Mouse (Mus musculus) forebrain, embryonic 15.5 days (tissue): ENCODE data around the gene Gh. TPM values are rescaled to one million over a fixed set of nuclear protein-coding genes. Genes with fewer than 3 reads are reported as not detected.

Experiments
- ATAC-seq: fragments of 200-750 bp; cut with Nextera tagmentation; replicated peaks from 2 replicates; pipeline ENCODE4 v1.8.0; 2017; ENCODE audit warnings: mild to moderate bottlenecking, moderate TSS enrichment, moderate library complexity
- H3K27ac ChIP-seq: fragments of 300-500 bp; sonication (generic); replicated peaks from 2 replicates; pipeline ENCODE4 v1.5.1; 2015; ENCODE audit warnings: mild to moderate bottlenecking, inconsistent platforms
- H3K27me3 ChIP-seq: fragments of 300-500 bp; sonication (generic); 2 replicates; pipeline ENCODE4 v1.6.1; 2015; ENCODE audit warnings: inconsistent platforms
- H3K36me3 ChIP-seq: fragments of 300-500 bp; sonication (generic); 2 replicates; pipeline ENCODE4 v1.6.1; 2015; ENCODE audit warnings: mild to moderate bottlenecking, inconsistent platforms
- H3K4me1 ChIP-seq: fragments of 300-500 bp; sonication (generic); 2 replicates; pipeline ENCODE4 v1.6.1; 2015; ENCODE audit warnings: inconsistent platforms
- H3K4me2 ChIP-seq: fragments of 300-500 bp; sonication (generic); replicated peaks from 2 replicates; pipeline ENCODE4 v1.6.1; 2015; ENCODE audit warnings: mild to moderate bottlenecking, inconsistent platforms
- H3K4me3 ChIP-seq: fragments of 300-500 bp; sonication (generic); 2 replicates; pipeline ENCODE4 v1.5.1; 2015; ENCODE audit warnings: mild to moderate bottlenecking, inconsistent platforms
- H3K9ac ChIP-seq: fragments of 300-500 bp; sonication (generic); replicated peaks from 2 replicates; pipeline ENCODE4 v1.6.1; 2015; ENCODE audit warnings: mild to moderate bottlenecking, inconsistent platforms
- H3K9me3 ChIP-seq: fragments of 300-500 bp; sonication (generic); 2 replicates; pipeline ENCODE4 v1.6.1; 2016; ENCODE audit warnings: inconsistent platforms
- WGBS: fragments of 180-500 bp; shearing (Covaris S2); methylation state at CpG from one replicate; pipeline ENCODE4 v1.1.7; 2015; ENCODE audit warnings: mixed read lengths; 5-methylcytosine and 5-hydroxymethylcytosine counted together
- polyA plus RNA-seq: library from polyadenylated mRNA; unstranded; fragments of >200 nt; fragmentation: Nextera tagmentation; extraction: Ambion mirVana; gene quantifications from 2 replicates; pipeline ENCODE4 v1.2.1, GENCODE M21; 2015

The Gh gene
- polyA plus RNA-seq, 1 experiment from 2014 or later = not detected

GRCm38 (mm10) chr11:106306758-106307157 lies 5.1 kb upstream of the Gh start:
- Histone ChIP-seq H3K36me3 (no peaks in the 10 kb centered on the region), H3K4me2 (no peak overlapping the region), H3K9ac (no peak overlapping the region), H3K4me3 (no peak overlapping the region), H3K27me3 (no peaks in the 10 kb centered on the region), H3K4me1 (no peaks in the 10 kb centered on the region), H3K27ac (no peak overlapping the region), H3K9me3 (no peaks in the 10 kb centered on the region)
- ATAC-seq = no peak
- 72% methylated on average over 9 of the region's 9 CpGs for WGBS

- no peaks in the 10 kb centered on the region for H3K27me3 ChIP-seq
- no peaks in the 10 kb centered on the region for H3K9me3 ChIP-seq
- no peak overlapping the region for H3K9ac ChIP-seq
- ATAC-seq = no peak
- no peak overlapping the region for H3K4me3 ChIP-seq
- no peak overlapping the region for H3K4me2 ChIP-seq
- no peak overlapping the region for H3K27ac ChIP-seq
- 79% methylated on average over 3 of the region's 3 CpGs for WGBS
- H3K4me1 ChIP-seq = no peaks in the 10 kb centered on the region
- no peaks in the 10 kb centered on the region for H3K36me3 ChIP-seq
Observed at GRCm38 (mm10) chr11:106306065-106306385, 4.4 kb upstream of the Gh start.

DNA sequence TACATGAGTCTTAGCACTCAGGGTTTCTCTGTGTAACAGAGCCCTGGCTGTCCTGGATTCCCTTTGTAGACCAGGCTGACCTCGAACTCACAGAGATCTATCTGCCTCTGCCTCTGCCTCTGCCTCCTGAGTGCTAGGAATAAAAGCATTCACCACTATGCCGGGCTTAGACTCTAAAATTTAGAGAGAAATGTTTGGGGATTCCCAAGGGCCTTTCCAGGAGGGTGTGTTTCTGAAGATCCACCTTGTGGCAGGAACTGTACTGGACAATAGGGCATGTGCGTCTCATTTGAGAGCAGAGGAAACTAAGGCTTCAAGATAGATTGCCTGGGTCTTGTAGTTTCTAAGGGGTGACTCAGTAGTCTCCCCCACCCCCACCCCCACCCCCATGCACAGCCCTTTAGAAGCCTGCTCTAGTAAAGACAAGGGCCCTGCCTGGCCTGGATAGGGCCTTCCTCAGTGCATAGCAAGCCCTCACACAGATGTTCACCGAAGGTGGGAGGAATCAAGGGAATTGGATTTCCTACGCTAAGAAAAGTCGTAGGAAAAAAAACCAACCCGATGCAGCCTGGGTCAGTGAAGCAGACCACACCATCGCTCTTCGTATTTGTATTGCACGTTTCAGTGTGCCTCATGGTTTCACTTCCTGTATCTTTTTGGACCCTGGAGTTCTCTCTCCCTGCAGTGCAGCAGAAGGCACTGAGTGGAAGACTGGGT lies 3.8 kb upstream of the Gh start:
- no peaks in the 10 kb centered on the region for H3K9me3 ChIP-seq
- no peaks in the 10 kb centered on the region for H3K36me3 ChIP-seq
- ATAC-seq = no peak
- no peak overlapping the region for H3K27ac ChIP-seq
- no peak overlapping the region for H3K4me2 ChIP-seq
- H3K4me1 ChIP-seq = no peaks in the 10 kb centered on the region
- WGBS = 86% methylated on average over 10 of the region's 10 CpGs
- no peaks in the 10 kb centered on the region for H3K27me3 ChIP-seq
- H3K9ac ChIP-seq = no peak overlapping the region
- H3K4me3 ChIP-seq = no peak overlapping the region

DNA sequence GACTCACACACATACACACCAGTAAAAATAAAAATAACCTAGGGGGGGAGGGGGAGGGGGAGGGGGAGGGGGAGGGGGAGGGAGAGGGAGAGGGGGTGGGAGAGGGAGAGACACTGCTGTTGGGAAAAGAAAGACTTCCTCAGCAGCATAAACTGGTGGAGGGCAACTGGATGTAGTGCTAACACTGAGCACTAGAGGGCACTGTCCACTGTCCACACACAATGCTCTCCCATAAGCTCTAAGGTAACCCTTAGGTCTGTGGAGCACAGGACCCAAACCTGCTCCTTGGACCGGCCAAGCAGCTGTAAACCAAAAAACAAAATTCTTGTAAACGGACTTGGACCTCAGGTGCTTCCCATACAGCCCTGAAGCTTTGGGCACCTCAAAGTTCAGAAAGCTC lies 969 bp upstream of the Gh start:
- no peaks in the 10 kb centered on the region for H3K9me3 ChIP-seq
- no peak for ATAC-seq
- no peaks in the 10 kb centered on the region for H3K4me1 ChIP-seq
- no peaks in the 10 kb centered on the region for H3K27me3 ChIP-seq
- H3K36me3 ChIP-seq = no peaks in the 10 kb centered on the region
- 17% methylated on average over 2 of the region's 2 CpGs for WGBS
- no peak overlapping the region for H3K4me2 ChIP-seq
- H3K4me3 ChIP-seq = no peak overlapping the region
- H3K27ac ChIP-seq = no peak overlapping the region
- no peak overlapping the region for H3K9ac ChIP-seq

DNA sequence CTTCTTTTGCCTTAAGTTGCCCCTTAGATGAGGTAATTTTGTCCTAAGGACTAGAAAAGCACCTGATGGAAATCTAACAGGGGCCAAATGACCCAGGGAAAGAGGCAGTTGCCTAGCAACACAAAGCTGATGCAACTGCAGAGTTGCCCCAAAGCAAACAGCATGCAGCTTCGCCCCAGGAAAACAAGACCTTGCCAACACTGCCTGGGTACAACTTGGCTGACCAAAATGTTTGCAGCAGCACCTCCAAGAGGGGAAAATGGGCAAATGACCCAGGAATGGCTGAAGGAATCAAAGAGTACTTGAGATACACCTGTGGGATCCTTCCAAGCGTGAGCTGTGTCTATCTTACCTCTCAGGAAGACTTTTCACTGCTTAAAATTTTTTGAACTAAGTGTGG lies 9.8 kb downstream of the Gh start:
- Histone ChIP-seq H3K27ac (no peak overlapping the region), H3K4me3 (no peak overlapping the region), H3K4me2 (no peak overlapping the region), H3K36me3 (no peaks in the 10 kb centered on the region), H3K9ac (no peak overlapping the region), H3K4me1 (peaks cover 5% of the 10 kb centered on the region), H3K9me3 (no peaks in the 10 kb centered on the region), H3K27me3 (no peaks in the 10 kb centered on the region)
- ATAC-seq = no peak
- WGBS = 89% methylated on average over 2 of the region's 2 CpGs

DNA sequence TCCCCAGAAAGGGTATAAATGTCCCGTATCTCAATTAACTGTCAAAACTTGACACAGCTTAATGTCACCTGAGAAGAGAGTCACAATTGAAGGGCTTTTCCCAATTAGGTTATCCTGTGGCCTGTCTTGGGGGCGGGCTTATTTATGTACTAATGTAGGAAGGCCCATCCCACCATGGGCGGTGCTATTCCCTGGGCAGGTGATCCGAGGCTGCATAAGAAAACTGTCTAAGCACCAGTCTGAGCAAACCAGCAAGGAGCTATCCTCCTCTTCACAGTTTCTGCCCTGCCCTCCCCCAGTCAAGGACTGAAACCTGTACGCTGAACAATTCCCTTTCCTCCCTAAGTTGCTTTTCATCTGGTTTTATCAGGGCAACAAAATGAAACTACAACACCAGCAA lies 11.3 kb downstream of the Gh start:
- peaks cover 8% of the 10 kb centered on the region for H3K4me1 ChIP-seq
- WGBS = 92% methylated on average over 5 of the region's 5 CpGs
- no peaks in the 10 kb centered on the region for H3K27me3 ChIP-seq
- no peak overlapping the region for H3K4me2 ChIP-seq
- H3K4me3 ChIP-seq = no peak overlapping the region
- H3K27ac ChIP-seq = no peak overlapping the region
- H3K9me3 ChIP-seq = no peaks in the 10 kb centered on the region
- H3K9ac ChIP-seq = no peak overlapping the region
- no peak for ATAC-seq
- no peaks in the 10 kb centered on the region for H3K36me3 ChIP-seq

- H3K4me3 ChIP-seq = no peak overlapping the region
- WGBS = 55% methylated on average over 8 of the region's 8 CpGs
- H3K4me2 ChIP-seq = no peak overlapping the region
- H3K27ac ChIP-seq = no peak overlapping the region
- no peaks in the 10 kb centered on the region for H3K9me3 ChIP-seq
- H3K9ac ChIP-seq = no peak overlapping the region
- H3K36me3 ChIP-seq = no peaks in the 10 kb centered on the region
- ATAC-seq = no peak
- H3K27me3 ChIP-seq = no peaks in the 10 kb centered on the region
- peaks cover 8% of the 10 kb centered on the region for H3K4me1 ChIP-seq
Observed at GRCm38 (mm10) chr11:106289369-106289768, 12.3 kb downstream of the Gh start.

DNA sequence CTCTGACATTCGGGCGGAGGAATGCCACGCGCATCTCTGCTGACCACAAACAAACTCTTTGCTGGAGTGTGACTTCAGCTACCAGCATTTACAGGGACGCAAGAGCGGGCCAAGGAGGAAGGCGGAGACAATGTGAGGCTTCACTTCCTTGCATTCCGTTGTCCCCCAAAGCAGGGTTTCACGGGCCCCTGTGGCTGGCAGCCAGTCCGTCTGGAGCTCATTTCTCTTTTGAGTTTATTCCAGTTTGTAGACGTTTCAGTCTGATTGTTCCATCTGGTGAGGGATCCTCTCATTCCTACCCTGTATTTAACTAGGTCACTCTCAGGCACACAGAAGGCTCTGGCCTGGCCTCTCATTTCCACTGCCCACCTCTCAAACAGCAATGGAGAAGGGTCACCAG lies 14.7 kb downstream of the Gh start:
- Histone ChIP-seq H3K4me1 (peaks cover 8% of the 10 kb centered on the region), H3K27ac (no peak overlapping the region), H3K9me3 (no peaks in the 10 kb centered on the region), H3K9ac (no peak overlapping the region), H3K36me3 (no peaks in the 10 kb centered on the region), H3K27me3 (no peaks in the 10 kb centered on the region), H3K4me2 (no peak overlapping the region), H3K4me3 (no peak overlapping the region)
- 57% methylated on average over 11 of the region's 11 CpGs for WGBS
- no peak for ATAC-seq

- Histone ChIP-seq H3K9me3 (no peaks in the 10 kb centered on the region), H3K4me2 (no peak overlapping the region), H3K36me3 (no peaks in the 10 kb centered on the region), H3K27me3 (no peaks in the 10 kb centered on the region), H3K4me3 (no peak overlapping the region), H3K4me1 (peaks cover 8% of the 10 kb centered on the region), H3K27ac (no peak overlapping the region), H3K9ac (no peak overlapping the region)
- WGBS = 87% methylated on average over 7 of the region's 7 CpGs
- no peak for ATAC-seq
Observed at GRCm38 (mm10) chr11:106286206-106286605, 15.5 kb downstream of the Gh start.

DNA sequence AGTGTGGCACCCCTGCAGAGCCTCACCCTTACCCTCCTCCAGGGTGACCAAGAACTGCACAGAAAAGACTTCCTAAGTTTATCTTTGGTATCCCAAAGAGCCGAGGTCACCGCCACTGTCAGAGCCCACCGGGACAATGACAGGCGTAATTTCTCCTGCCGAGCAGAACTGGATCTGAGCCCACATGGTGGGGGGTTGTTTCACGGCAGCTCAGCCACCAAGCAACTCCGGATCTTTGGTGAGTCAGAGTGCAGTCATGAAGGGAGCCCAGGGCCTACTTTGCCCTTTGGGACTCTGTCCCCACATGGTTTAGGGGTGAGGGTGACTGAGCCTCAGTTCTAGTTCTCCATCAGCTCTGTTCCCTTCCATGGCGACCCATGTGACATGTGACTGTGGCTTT lies 17.5 kb downstream of the Gh start:
- Histone ChIP-seq H3K4me1 (peaks cover 8% of the 10 kb centered on the region), H3K4me3 (no peak overlapping the region), H3K27ac (no peak overlapping the region), H3K27me3 (no peaks in the 10 kb centered on the region), H3K36me3 (no peaks in the 10 kb centered on the region), H3K9me3 (no peaks in the 10 kb centered on the region), H3K4me2 (no peak overlapping the region), H3K9ac (no peak overlapping the region)
- WGBS = 71% methylated on average over 8 of the region's 8 CpGs
- ATAC-seq = no peak

DNA sequence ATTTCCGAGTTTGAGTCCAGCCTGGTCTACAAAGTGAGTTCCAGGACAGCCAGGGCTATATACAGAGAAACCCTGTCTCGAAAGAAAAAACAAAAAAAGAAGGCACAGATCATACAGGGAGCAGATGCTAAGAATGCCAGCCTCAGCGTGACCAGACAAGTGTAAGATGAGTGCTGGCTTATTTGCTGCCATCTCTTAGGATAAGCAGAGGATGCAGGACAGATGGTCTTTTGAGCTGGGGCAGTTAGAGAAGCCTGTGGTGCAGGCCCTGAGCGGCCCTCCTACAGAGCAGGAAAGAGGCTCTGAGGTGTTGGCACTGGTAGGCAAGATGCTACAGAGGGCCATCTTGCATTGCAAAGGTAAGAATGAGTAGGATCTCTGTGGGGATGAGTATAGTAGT lies 18.3 kb downstream of the Gh start:
- Histone ChIP-seq H3K36me3 (no peaks in the 10 kb centered on the region), H3K4me3 (no peak overlapping the region), H3K27me3 (no peaks in the 10 kb centered on the region), H3K9me3 (no peaks in the 10 kb centered on the region), H3K4me2 (no peak overlapping the region), H3K27ac (no peak overlapping the region), H3K4me1 (peaks cover 8% of the 10 kb centered on the region), H3K9ac (no peak overlapping the region)
- WGBS = 81% methylated on average over 4 of the region's 4 CpGs
- no peak for ATAC-seq

GRCm38 (mm10) chr11:106282452-106282851 lies 19.2 kb downstream of the Gh start:
- 89% methylated on average over 6 of the region's 6 CpGs for WGBS

GRCm38 (mm10) chr11:106276454-106276853 lies 25.2 kb downstream of the Gh start, which contains the start of gene Tcam1:
TSS of gene Tcam1 (plus strand) at chr11:106276672.
- 10% methylated on average over 25 of the region's 25 CpGs for WGBS
- Histone ChIP-seq H3K9ac (no peak within 1 kb of the TSS), H3K4me3 (peak within 1 kb of the TSS; percentile 22), H3K4me1 (peaks cover 16% of the 10 kb centered on the region), H3K27ac (no peak within 1 kb of the TSS), H3K27me3 (no peaks in the 10 kb centered on the region), H3K36me3 (no peaks in the 10 kb centered on the region), H3K4me2 (peak within 1 kb of the TSS; percentile 48), H3K9me3 (no peaks in the 10 kb centered on the region)
- ATAC-seq = peak; percentile 52

More at GRCm38 (mm10) chr11:106282452-106282851, 19.2 kb downstream of the Gh start:
- no peaks in the 10 kb centered on the region for H3K27me3 ChIP-seq
- H3K4me2 ChIP-seq = no peak overlapping the region
- H3K9ac ChIP-seq = no peak overlapping the region
- no peak overlapping the region for H3K4me3 ChIP-seq
- H3K9me3 ChIP-seq = no peaks in the 10 kb centered on the region
- peaks cover 8% of the 10 kb centered on the region for H3K4me1 ChIP-seq
- ATAC-seq = no peak
- H3K27ac ChIP-seq = no peak overlapping the region
- no peaks in the 10 kb centered on the region for H3K36me3 ChIP-seq
